Mouse (Mus musculus): ENCODE results near the gene Iba57. TPM values are rescaled to one million over a fixed set of nuclear protein-coding genes. Genes with fewer than 3 reads are reported as not detected.

Iba57 gene
- polyA plus RNA-seq, 1 experiment from 2014 or later: 7.6 TPM

GRCm38 (mm10) chr11:59131348-59131919, 32.1 kb downstream of the Iba57 start:
- Histone ChIP-seq H3K27me3 (ENCODE audit: control insufficient read depth, insufficient read depth, low read depth, low read length) (peaks cover 40% of the 10 kb centered on the region), H3K4me2 (ENCODE audit: low read length) (no peak overlapping the region), H3K36me3 (ENCODE audit: control insufficient read depth, insufficient read depth, low read length) (no peaks in the 10 kb centered on the region), H3K9ac (ENCODE audit: low read depth, low read length) (no peak overlapping the region), H3K9me3 (replicated peaks; ENCODE audit: control insufficient read depth, low read length, poor library complexity, severe bottlenecking) (no peaks in the 10 kb centered on the region), H3K4me1 (ENCODE audit: control insufficient read depth, insufficient read depth, low read length) (no peaks in the 10 kb centered on the region), H3K27ac (ENCODE audit: low read length) (no peak overlapping the region), H3K4me3 (ENCODE audit: low read depth, low read length) (no peak overlapping the region)
- WGBS: 69% methylated on average over 18 of the region's 18 CpGs
- ATAC-seq: no peak

- Histone ChIP-seq H3K4me1 (ENCODE audit: control insufficient read depth, insufficient read depth, low read length) (no peaks in the 10 kb centered on the region), H3K9me3 (replicated peaks; ENCODE audit: control insufficient read depth, low read length, poor library complexity, severe bottlenecking) (no peaks in the 10 kb centered on the region; the same call in 1 of the 2 replicates), H3K4me2 (ENCODE audit: low read length) (no peak overlapping the region), H3K36me3 (ENCODE audit: control insufficient read depth, insufficient read depth, low read length) (no peaks in the 10 kb centered on the region), H3K4me3 (ENCODE audit: low read depth, low read length) (no peak overlapping the region), H3K27ac (ENCODE audit: low read length) (no peak overlapping the region), H3K9ac (ENCODE audit: low read depth, low read length) (no peak overlapping the region), H3K27me3 (ENCODE audit: control insufficient read depth, insufficient read depth, low read depth, low read length) (peaks cover 34% of the 10 kb centered on the region)
- 91% methylated on average over 9 of the region's 9 CpGs for WGBS
- ATAC-seq: no peak
Measured at GRCm38 (mm10) chr11:59130782-59131181, 32.8 kb downstream of the Iba57 start.

GRCm38 (mm10) chr11:59105945-59106344, 57.6 kb downstream of the Iba57 start:
- WGBS: 92% methylated on average over 5 of the region's 5 CpGs
- no peak for ATAC-seq
- no peak overlapping the region for H3K27ac ChIP-seq (ENCODE audit: low read length)
- no peaks in the 10 kb centered on the region for H3K36me3 ChIP-seq (ENCODE audit: control insufficient read depth, insufficient read depth, low read length)
- H3K4me3 ChIP-seq (ENCODE audit: low read depth, low read length): no peak overlapping the region
- 0 out of 2 replicates have a peak, but pooled peaks cover 3% of the 10 kb centered on the region for H3K9me3 ChIP-seq (replicated peaks; ENCODE audit: control insufficient read depth, low read length, poor library complexity, severe bottlenecking)
- no peaks in the 10 kb centered on the region for H3K27me3 ChIP-seq (ENCODE audit: control insufficient read depth, insufficient read depth, low read depth, low read length)
- no peak overlapping the region for H3K4me2 ChIP-seq (ENCODE audit: low read length)
- no peaks in the 10 kb centered on the region for H3K4me1 ChIP-seq (ENCODE audit: control insufficient read depth, insufficient read depth, low read length)
- H3K9ac ChIP-seq (ENCODE audit: low read depth, low read length): no peak overlapping the region

Other genes starting within 250 kb of the Iba57 start
- not detected in 2 replicates for gene Btnl10, start 245.8 kb downstream of the Iba57 start, polyA plus RNA-seq (2015; fragmentation: Nextera tagmentation; extraction: Ambion mirVana)
- 550 and 556 TPM in 2 replicates for gene Rnf187, start 224.8 kb downstream of the Iba57 start, polyA plus RNA-seq (2015; fragmentation: Nextera tagmentation; extraction: Ambion mirVana)
- 345 and 399 TPM in 2 replicates for gene Hist3h2ba, start 214.8 kb downstream of the Iba57 start, polyA plus RNA-seq (2015; fragmentation: Nextera tagmentation; extraction: Ambion mirVana)
- gene Hist3h2a, start 209.1 kb downstream of the Iba57 start, polyA plus RNA-seq (2015; fragmentation: Nextera tagmentation; extraction: Ambion mirVana): 107 and 115 TPM in 2 replicates
- gene Trim17, start 209.1 kb downstream of the Iba57 start, polyA plus RNA-seq (2015; fragmentation: Nextera tagmentation; extraction: Ambion mirVana): 1.3 and 2.1 TPM in 2 replicates
- 19.5 and 22.3 TPM in 2 replicates for gene Trim11, start 185.6 kb downstream of the Iba57 start, polyA plus RNA-seq (2015; fragmentation: Nextera tagmentation; extraction: Ambion mirVana)
- gene Obscn, start 27.3 kb downstream of the Iba57 start, polyA plus RNA-seq (2015; fragmentation: Nextera tagmentation; extraction: Ambion mirVana): 0.29 and 0.36 TPM in 2 replicates
- gene Gjc2, start 19.5 kb upstream of the Iba57 start, polyA plus RNA-seq (2015; fragmentation: Nextera tagmentation; extraction: Ambion mirVana): 0.21 and 0.30 TPM in 2 replicates
- 242 and 261 TPM in 2 replicates for gene Guk1, start 28.5 kb upstream of the Iba57 start, polyA plus RNA-seq (2015; fragmentation: Nextera tagmentation; extraction: Ambion mirVana)
- gene Mrpl55, start 38.7 kb upstream of the Iba57 start, polyA plus RNA-seq (2015; fragmentation: Nextera tagmentation; extraction: Ambion mirVana): 80.3 and 91.1 TPM in 2 replicates
- 25.0 and 25.2 TPM in 2 replicates for gene 2310033P09Rik, start 44.6 kb upstream of the Iba57 start, polyA plus RNA-seq (2015; fragmentation: Nextera tagmentation; extraction: Ambion mirVana)
- gene Arf1, start 64.5 kb upstream of the Iba57 start, polyA plus RNA-seq (2015; fragmentation: Nextera tagmentation; extraction: Ambion mirVana): 644 and 651 TPM in 2 replicates
- gene Wnt3a, start 127.0 kb upstream of the Iba57 start, polyA plus RNA-seq (2015; fragmentation: Nextera tagmentation; extraction: Ambion mirVana): 0.21 and 0.26 TPM in 2 replicates
- gene Wnt9a, start 143.2 kb upstream of the Iba57 start, polyA plus RNA-seq (2015; fragmentation: Nextera tagmentation; extraction: Ambion mirVana): 3.0 and 3.6 TPM in 2 replicates
- gene Prss38, start 211.9 kb upstream of the Iba57 start, polyA plus RNA-seq (2015; fragmentation: Nextera tagmentation; extraction: Ambion mirVana): not detected in 2 replicates